Mouse (Mus musculus): ENCODE results near the gene Tmem50a. TPM values are rescaled to one million over a fixed set of nuclear protein-coding genes. Genes with fewer than 3 reads are reported as not detected.

Gene Tmem50a
- polyA plus RNA-seq, 1 experiment from 2014 or later, result 207 TPM

GRCm38 (mm10) chr4:134862996-134863395 is 51.8 kb downstream of the Tmem50a start:
- no peak overlapping the region for H3K4me2 ChIP-seq (ENCODE audit: low read depth, low read length)
- no peak overlapping the region for H3K27ac ChIP-seq (ENCODE audit: low read depth, low read length)
- no peaks in the 10 kb centered on the region for H3K27me3 ChIP-seq (ENCODE audit: control insufficient read depth, insufficient read depth, low read length)
- H3K4me1 ChIP-seq (ENCODE audit: control insufficient read depth, insufficient read depth, low read length), result no peaks in the 10 kb centered on the region
- no peaks in the 10 kb centered on the region for H3K9me3 ChIP-seq (ENCODE audit: control insufficient read depth, low read length)
- WGBS, result 88% methylated on average over 7 of the region's 7 CpGs
- no peaks in the 10 kb centered on the region for H3K36me3 ChIP-seq (ENCODE audit: control insufficient read depth, insufficient read depth, low read length)
- ATAC-seq (ENCODE audit: low read depth), result no peak
- no peak overlapping the region for H3K9ac ChIP-seq (replicated peaks; ENCODE audit: low read depth, low read length)
- no peak overlapping the region for H3K4me3 ChIP-seq (ENCODE audit: low read depth, low read length)

GRCm38 (mm10) chr4:134861884-134862283 is 52.9 kb downstream of the Tmem50a start:
- WGBS, result 88% methylated on average over 6 of the region's 6 CpGs
- H3K36me3 ChIP-seq (ENCODE audit: control insufficient read depth, insufficient read depth, low read length), result no peaks in the 10 kb centered on the region
- H3K9ac ChIP-seq (replicated peaks; ENCODE audit: low read depth, low read length), result no peak overlapping the region
- H3K4me1 ChIP-seq (ENCODE audit: control insufficient read depth, insufficient read depth, low read length), result no peaks in the 10 kb centered on the region
- no peaks in the 10 kb centered on the region for H3K27me3 ChIP-seq (ENCODE audit: control insufficient read depth, insufficient read depth, low read length)
- no peaks in the 10 kb centered on the region for H3K9me3 ChIP-seq (ENCODE audit: control insufficient read depth, low read length)
- H3K27ac ChIP-seq (ENCODE audit: low read depth, low read length), result no peak overlapping the region
- H3K4me2 ChIP-seq (ENCODE audit: low read depth, low read length), result no peak overlapping the region
- no peak for ATAC-seq (ENCODE audit: low read depth)
- no peak overlapping the region for H3K4me3 ChIP-seq (ENCODE audit: low read depth, low read length)

GRCm38 (mm10) chr4:134858494-134858893 is 56.3 kb downstream of the Tmem50a start:
- H3K27ac ChIP-seq (ENCODE audit: low read depth, low read length), result no peak overlapping the region
- H3K9me3 ChIP-seq (ENCODE audit: control insufficient read depth, low read length), result no peaks in the 10 kb centered on the region
- no peaks in the 10 kb centered on the region for H3K4me1 ChIP-seq (ENCODE audit: control insufficient read depth, insufficient read depth, low read length)
- no peak for ATAC-seq (ENCODE audit: low read depth)
- H3K4me2 ChIP-seq (ENCODE audit: low read depth, low read length), result no peak overlapping the region
- H3K4me3 ChIP-seq (ENCODE audit: low read depth, low read length), result no peak overlapping the region
- H3K27me3 ChIP-seq (ENCODE audit: control insufficient read depth, insufficient read depth, low read length), result no peaks in the 10 kb centered on the region
- H3K36me3 ChIP-seq (ENCODE audit: control insufficient read depth, insufficient read depth, low read length), result no peaks in the 10 kb centered on the region
- H3K9ac ChIP-seq (replicated peaks; ENCODE audit: low read depth, low read length), result no peak overlapping the region
- WGBS, result 85% methylated on average over 4 of the region's 4 CpGs

- no peak overlapping the region for H3K9ac ChIP-seq (replicated peaks; ENCODE audit: low read depth, low read length)
- H3K27ac ChIP-seq (ENCODE audit: low read depth, low read length), result no peak overlapping the region
- H3K4me3 ChIP-seq (ENCODE audit: low read depth, low read length), result no peak overlapping the region
- 27% methylated on average over 5 of the region's 5 CpGs for WGBS
- H3K4me2 ChIP-seq (ENCODE audit: low read depth, low read length), result no peak overlapping the region
- H3K4me1 ChIP-seq (ENCODE audit: control insufficient read depth, insufficient read depth, low read length), result peaks cover 4% of the 10 kb centered on the region; the same call in 1 of the 2 replicates
- ATAC-seq (ENCODE audit: low read depth), result no peak
- no peaks in the 10 kb centered on the region; the same call in 1 of the 2 replicates for H3K27me3 ChIP-seq (ENCODE audit: control insufficient read depth, insufficient read depth, low read length)
- H3K36me3 ChIP-seq (ENCODE audit: control insufficient read depth, insufficient read depth, low read length), result no peaks in the 10 kb centered on the region
- no peaks in the 10 kb centered on the region for H3K9me3 ChIP-seq (ENCODE audit: control insufficient read depth, low read length)
These were observed 58.3 kb downstream of the Tmem50a start for GRCm38 (mm10) chr4:134856501-134856900.

- 64% methylated on average over 5 of the region's 5 CpGs for WGBS
- no peaks in the 10 kb centered on the region for H3K9me3 ChIP-seq (ENCODE audit: control insufficient read depth, low read length)
- H3K36me3 ChIP-seq (ENCODE audit: control insufficient read depth, insufficient read depth, low read length), result no peaks in the 10 kb centered on the region
- no peak for ATAC-seq (ENCODE audit: low read depth)
- no peak overlapping the region for H3K4me2 ChIP-seq (ENCODE audit: low read depth, low read length)
- no peaks in the 10 kb centered on the region; the same call in 1 of the 2 replicates for H3K27me3 ChIP-seq (ENCODE audit: control insufficient read depth, insufficient read depth, low read length)
- H3K4me3 ChIP-seq (ENCODE audit: low read depth, low read length), result no peak overlapping the region
- H3K27ac ChIP-seq (ENCODE audit: low read depth, low read length), result no peak overlapping the region
- peaks cover 8% of the 10 kb centered on the region; the same call in 1 of the 2 replicates for H3K4me1 ChIP-seq (ENCODE audit: control insufficient read depth, insufficient read depth, low read length)
- no peak overlapping the region for H3K9ac ChIP-seq (replicated peaks; ENCODE audit: low read depth, low read length)
These were observed 58.8 kb downstream of the Tmem50a start for GRCm38 (mm10) chr4:134856056-134856455.

- 51% methylated on average over 3 of the region's 3 CpGs for WGBS
- Histone ChIP-seq H3K9me3 (ENCODE audit: control insufficient read depth, low read length) (no peaks in the 10 kb centered on the region), H3K4me2 (ENCODE audit: low read depth, low read length) (no peak overlapping the region), H3K36me3 (ENCODE audit: control insufficient read depth, insufficient read depth, low read length) (no peaks in the 10 kb centered on the region), H3K9ac (replicated peaks; ENCODE audit: low read depth, low read length) (no peak overlapping the region), H3K4me1 (ENCODE audit: control insufficient read depth, insufficient read depth, low read length) (peaks cover 15% of the 10 kb centered on the region), H3K27me3 (ENCODE audit: control insufficient read depth, insufficient read depth, low read length) (no peaks in the 10 kb centered on the region; the same call in 1 of the 2 replicates), H3K4me3 (ENCODE audit: low read depth, low read length) (no peak overlapping the region), H3K27ac (ENCODE audit: low read depth, low read length) (no peak overlapping the region)
- ATAC-seq (ENCODE audit: low read depth), result no peak
These were observed 59.5 kb downstream of the Tmem50a start for GRCm38 (mm10) chr4:134855371-134855770.

GRCm38 (mm10) chr4:134853637-134854485 is 61.0 kb downstream of the Tmem50a start:
- Histone ChIP-seq H3K4me2 (ENCODE audit: low read depth, low read length) (peak overlapping the region; percentile 59), H3K9me3 (ENCODE audit: control insufficient read depth, low read length) (no peaks in the 10 kb centered on the region), H3K36me3 (ENCODE audit: control insufficient read depth, insufficient read depth, low read length) (no peaks in the 10 kb centered on the region), H3K9ac (replicated peaks; ENCODE audit: low read depth, low read length) (peak overlapping the region; percentile 96), H3K27ac (ENCODE audit: low read depth, low read length) (peak overlapping the region; percentile 100), H3K4me3 (ENCODE audit: low read depth, low read length) (peak overlapping the region; percentile 98), H3K4me1 (ENCODE audit: control insufficient read depth, insufficient read depth, low read length) (peaks cover 19% of the 10 kb centered on the region), H3K27me3 (ENCODE audit: control insufficient read depth, insufficient read depth, low read length) (no peaks in the 10 kb centered on the region; the same call in 1 of the 2 replicates)
- WGBS, result 2% methylated on average over 77 of the region's 91 CpGs
- ATAC-seq (ENCODE audit: low read depth), result peak; percentile 96

- WGBS, result under 1% methylated on average over 34 of the region's 38 CpGs
- H3K9ac ChIP-seq (replicated peaks; ENCODE audit: low read depth, low read length), result peak within 1 kb of the TSS; percentile 99
- ATAC-seq (ENCODE audit: low read depth), result peak; percentile 97
- H3K27ac ChIP-seq (ENCODE audit: low read depth, low read length), result peak within 1 kb of the TSS; percentile 100
- peaks cover 19% of the 10 kb centered on the region for H3K4me1 ChIP-seq (ENCODE audit: control insufficient read depth, insufficient read depth, low read length)
- peak within 1 kb of the TSS; percentile 86 for H3K4me2 ChIP-seq (ENCODE audit: low read depth, low read length)
- H3K9me3 ChIP-seq (ENCODE audit: control insufficient read depth, low read length), result no peaks in the 10 kb centered on the region
- H3K27me3 ChIP-seq (ENCODE audit: control insufficient read depth, insufficient read depth, low read length), result no peaks in the 10 kb centered on the region; the same call in 1 of the 2 replicates
- peak within 1 kb of the TSS; percentile 98 for H3K4me3 ChIP-seq (ENCODE audit: low read depth, low read length)
- H3K36me3 ChIP-seq (ENCODE audit: control insufficient read depth, insufficient read depth, low read length), result no peaks in the 10 kb centered on the region
These were observed 61.6 kb downstream of the Tmem50a start, which contains the start of gene Maco1 for GRCm38 (mm10) chr4:134853259-134853636. Maco1 (minus strand) TSS chr4:134853345.
